In genomic region chr2:163120626-163121352, GRCm38 (mm10) we compare ENCODE assay signal across 29 mouse cellular contexts. TPM values are rescaled to one million over a fixed set of nuclear protein-coding genes. Genes with fewer than 3 reads are reported as not detected.
DNase-seq lines count a peak whose midpoint lies in the region; ATAC-seq and TF ChIP-seq lines count a peak whose summit lies in the region.
"Had no signal": no experiment of that assay in that cellular context is flagged by ENCODE, and none has a peak within 500 bp of the region (broad histone marks: within the 10 kb centered on the region; RNA-seq: fewer than 3 reads in every experiment).

No protein-coding gene starts in this region.

- no peaks in the 10 kb centered on the region for H3K36me3 ChIP-seq in midbrain, embryonic 14.5 days (ENCODE audit: control insufficient read depth, insufficient read depth, low read length)
- no peaks in the 10 kb centered on the region for H3K36me3 ChIP-seq in midbrain, postnatal 0 days (ENCODE audit: insufficient read depth, low read length)
- H3K36me3 ChIP-seq: heart, embryonic 12.5 days; hindbrain, embryonic 15.5 days; limb, embryonic 15.5 days; liver, embryonic 15.5 days; neural tube, embryonic 12.5 days had no signal

- DNase-seq in midbrain, embryonic 14.5 days: peak; percentile 42
- no peak for DNase-seq in midbrain, postnatal 0 days (ENCODE audit: low spot score)
- DNase-seq in retina, postnatal 1 day: peak; percentile 57
- peak; percentile 29 to 63 for DNase-seq in thymus, postnatal 36 days
- no peak for DNase-seq in gastrocnemius, postnatal 14 days
- no peak for DNase-seq in layer of hippocampus, postnatal 10 days (ENCODE audit: low spot score in 2 of 2)
- no peak for DNase-seq in T-cell, adult 2 months (ENCODE audit: low spot score)
- DNase-seq: cerebellum, adult 8-10 months; heart, postnatal 36 days; kidney, adult 2 months; kidney, postnatal 10 days; spleen, adult 18-20 months had no signal

- WGBS in midbrain, embryonic 14.5 days: 64% methylated on average over 15 of the region's 15 CpGs
- WGBS in midbrain, postnatal 0 days: 57% methylated on average over 15 of the region's 15 CpGs

- intact Hi-C loops in gastrocnemius, postnatal 14 days (cut with DNase I; ENCODE audit: low total_unique reads): no loop called here

- no peak overlapping the region for H3K9ac ChIP-seq in midbrain, embryonic 14.5 days (replicated peaks; ENCODE audit: low read length)
- no peak overlapping the region for H3K9ac ChIP-seq in midbrain, postnatal 0 days (replicated peaks; ENCODE audit: low read length, poor library complexity, severe bottlenecking)
- H3K9ac ChIP-seq: forebrain, embryonic 13.5 days; heart, embryonic 12.5 days; hindbrain, embryonic 15.5 days; limb, embryonic 15.5 days; liver, embryonic 15.5 days; neural tube, embryonic 12.5 days had no signal

- H3K4me2 ChIP-seq in midbrain, embryonic 14.5 days (ENCODE audit: low read length): no peak overlapping the region
- H3K4me2 ChIP-seq in midbrain, postnatal 0 days (ENCODE audit: low read depth, low read length, poor library complexity, severe bottlenecking): no peak overlapping the region
- H3K4me2 ChIP-seq: forebrain, embryonic 13.5 days; heart, embryonic 12.5 days; hindbrain, embryonic 15.5 days; limb, embryonic 15.5 days; liver, embryonic 15.5 days; neural tube, embryonic 12.5 days had no signal

- no peak for ATAC-seq in midbrain, embryonic 14.5 days (ENCODE audit: low FRiP score, low TSS enrichment)
- ATAC-seq in midbrain, postnatal 0 days (ENCODE audit: low FRiP score): no peak
- peak; percentile 43 for ATAC-seq in activated CD4-positive, CD25-positive, alpha-beta regulatory T cell, adult 4 months
- ATAC-seq: forebrain, embryonic 13.5 days; lung, postnatal 0 days had no signal

- H3K4me3 ChIP-seq in midbrain, embryonic 14.5 days (replicated peaks; ENCODE audit: low read depth, low read length): no peak overlapping the region
- no peak overlapping the region for H3K4me3 ChIP-seq in midbrain, postnatal 0 days (ENCODE audit: low read depth, low read length)
- H3K4me3 ChIP-seq: erythroblast, embryonic 14.5 days; forebrain, embryonic 13.5 days; heart, embryonic 12.5 days; hindbrain, embryonic 15.5 days; limb, embryonic 15.5 days; liver, embryonic 15.5 days; neural tube, embryonic 12.5 days had no signal

- no peak overlapping the region for H3K27ac ChIP-seq in midbrain, embryonic 14.5 days (replicated peaks; ENCODE audit: low read depth, low read length)
- no peak overlapping the region for H3K27ac ChIP-seq in midbrain, postnatal 0 days (ENCODE audit: low read depth, low read length)
- H3K27ac ChIP-seq: forebrain, embryonic 13.5 days; hindbrain, embryonic 15.5 days; limb, embryonic 15.5 days; liver, embryonic 15.5 days; neural tube, embryonic 12.5 days had no signal

- no peaks in the 10 kb centered on the region for H3K9me3 ChIP-seq in midbrain, embryonic 14.5 days (ENCODE audit: control insufficient read depth, low read length)
- H3K9me3 ChIP-seq in midbrain, postnatal 0 days (ENCODE audit: low read length): no peaks in the 10 kb centered on the region
- H3K9me3 ChIP-seq: forebrain, embryonic 13.5 days; heart, embryonic 12.5 days; hindbrain, embryonic 15.5 days; limb, embryonic 15.5 days; liver, embryonic 15.5 days; neural tube, embryonic 12.5 days had no signal

- H3K4me1 ChIP-seq in midbrain, embryonic 14.5 days (ENCODE audit: control insufficient read depth, insufficient read depth, low read length): peaks cover 14% of the 10 kb centered on the region; the same call in 1 of the 2 replicates
- H3K4me1 ChIP-seq in midbrain, postnatal 0 days (ENCODE audit: insufficient read depth, low read length): peaks cover 5% of the 10 kb centered on the region; the same call in 1 of the 2 replicates
- H3K4me1 ChIP-seq: liver, embryonic 15.5 days had no signal

- TF ChIP-seq CTCF in midbrain, postnatal 0 days (IDR thresholded peaks at IDR 0.05): no peak; the same call in 1 of the 2 replicates

- H3K27me3 ChIP-seq in midbrain, embryonic 14.5 days (ENCODE audit: control insufficient read depth, insufficient read depth, low read length): peaks cover 5% of the 10 kb centered on the region; the same call in 1 of the 2 replicates
- H3K27me3 ChIP-seq in midbrain, postnatal 0 days (ENCODE audit: insufficient read depth, low read length): no peaks in the 10 kb centered on the region

RNA-seq across cellular contexts. Expression of gene Gtsf1l, which starts 33.1 kb away (rescaled TPM):
- polyA plus RNA-seq in midbrain, embryonic 14.5 days (2014; fragmentation: Nextera tagmentation; extraction: Ambion mirVana): not detected in 2 replicates
- total RNA-seq in midbrain, postnatal 0 days (2014; rRNA removed): not detected in 2 replicates
- polyA plus RNA-seq in midbrain, postnatal 0 days (2015; fragmentation: Nextera tagmentation; extraction: Ambion mirVana): not detected in 2 replicates
- not detected for polyA plus RNA-seq in activated CD4-positive, CD25-positive, alpha-beta regulatory T cell, adult 4 months (2017; shearing (Covaris generic))
- total RNA-seq in gastrocnemius, postnatal 14 days (2021): not detected
- total RNA-seq in layer of hippocampus, postnatal 10 days (2021): not detected
- total RNA-seq: common myeloid progenitor, adult 5-6 weeks; gastrocnemius, postnatal 4 days; heart, postnatal 36 days; layer of hippocampus, adult 18-20 months; left cerebral cortex, postnatal 36 days; MEL; monocyte, adult 5-6 weeks had no signal
- polyA plus RNA-seq: embryonic facial prominence, embryonic 11.5 days; erythroblast, embryonic 14.5 days; forebrain, embryonic 13.5 days; heart, embryonic 12.5 days; hindbrain, embryonic 15.5 days; kidney, adult 2 months; limb, embryonic 15.5 days; liver, embryonic 15.5 days; neural tube, embryonic 12.5 days; stomach, embryonic 14.5 days had no signal

Comparison
In these comparisons a context has a peak if more than half of its experiments do, and no peak if none do; other contexts are left out.
1. DNase-seq: peak in midbrain, embryonic 14.5 days (single experiment), retina, postnatal 1 day (single experiment) and thymus, postnatal 36 days (2 of 2); none in midbrain, postnatal 0 days (single experiment), gastrocnemius, postnatal 14 days (single experiment), layer of hippocampus, postnatal 10 days (0 of 2) and T-cell, adult 2 months (single experiment).